In the genomic region with DNA sequence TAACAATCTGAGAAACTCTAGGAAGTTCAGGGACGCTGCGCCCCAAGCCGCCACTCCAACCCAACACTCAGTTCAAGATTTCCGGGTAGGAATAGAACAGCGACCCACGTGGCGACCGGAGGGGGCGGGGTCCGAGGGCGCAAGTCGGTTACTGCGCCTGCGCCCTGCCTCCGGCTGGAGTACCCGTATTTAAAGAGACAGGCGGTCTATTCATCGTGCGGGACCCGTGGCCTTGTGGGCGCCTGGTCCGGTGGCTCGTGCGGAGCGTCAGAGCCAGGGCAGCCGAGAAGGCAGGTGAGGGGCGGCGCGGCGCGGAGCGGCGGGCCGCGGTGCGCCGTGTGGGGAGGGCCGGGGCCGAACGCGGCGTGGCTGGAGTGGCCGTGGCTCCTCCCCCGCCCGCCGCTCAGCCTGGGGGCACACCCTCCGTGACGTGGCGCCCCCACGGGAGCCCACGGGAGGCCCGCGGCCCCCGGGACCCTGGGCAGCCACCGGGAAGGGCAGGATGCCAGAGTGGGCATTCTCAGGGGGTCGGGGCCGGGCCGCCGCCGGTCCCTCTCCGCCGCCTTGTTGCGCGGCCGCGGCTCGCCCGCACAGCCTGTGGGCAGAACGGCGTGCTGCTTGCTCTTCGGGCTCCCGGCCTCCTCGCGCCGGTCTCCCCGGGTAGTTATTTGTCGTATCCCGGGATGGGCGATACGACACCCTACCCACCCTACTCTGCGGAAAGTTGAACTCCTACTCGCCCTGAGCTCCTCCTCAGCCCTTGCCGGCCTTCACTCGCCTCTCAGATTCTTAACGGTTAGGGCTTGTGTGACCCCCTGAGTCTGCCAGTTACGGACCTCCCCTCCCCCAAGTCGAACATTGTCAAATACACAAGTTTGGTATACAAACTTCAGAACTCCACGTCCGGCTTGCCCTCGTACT, we compare ENCODE assay signal across 8 mouse cellular contexts. TPM values are rescaled to one million over a fixed set of nuclear protein-coding genes. Genes with fewer than 3 reads are reported as not detected.
DNase-seq lines count a peak whose midpoint lies in the region; ATAC-seq and TF ChIP-seq lines count a peak whose summit lies in the region.

A gene (plus strand): TSS at position 126 of the 921 bp plus-strand sequence.

- peak; percentile 93 for TF ChIP-seq POLR2A in MEL (IDR thresholded peaks at IDR 0.05; ENCODE audit: control insufficient read depth in 1 of 2, insufficient read depth in 1 of 2, low read depth in 1 of 2, low read length in 2 of 2, poor library complexity in 1 of 2)
- peak; percentile 45; the same call in 1 of the 2 replicates for TF ChIP-seq POLR2A in cerebellum, adult 2 months (IDR thresholded peaks at IDR 0.05; ENCODE audit: borderline replicate concordance, insufficient read depth, low read length)

- TF ChIP-seq RAD21 in MEL (IDR thresholded peaks at IDR 0.05; ENCODE audit: low read depth, low read length), result no peak

- WGBS in cerebellum, adult 2 months, result under 1% methylated on average over 80 of the region's 90 CpGs
- WGBS in forebrain, postnatal 0 days, result 1% methylated on average over 82 of the region's 90 CpGs
- under 1% methylated on average over 65 of the region's 90 CpGs for WGBS in lung, embryonic 15.5 days

- H3K36me3 ChIP-seq in MEL (ENCODE audit: control insufficient read depth in 1 of 2, insufficient read depth in 2 of 2, low read length in 2 of 2), result peaks cover 13 to 34% of the 10 kb centered on the region in 2 experiments
- H3K36me3 ChIP-seq in forebrain, postnatal 0 days (ENCODE audit: insufficient read depth), result peaks cover 13% of the 10 kb centered on the region
- H3K36me3 ChIP-seq in lung, embryonic 15.5 days, result peaks cover 26% of the 10 kb centered on the region

- no peaks in the 10 kb centered on the region for H3K9me3 ChIP-seq in MEL (replicated peaks; ENCODE audit: insufficient read depth, low read length)
- no peaks in the 10 kb centered on the region for H3K9me3 ChIP-seq in forebrain, postnatal 0 days (ENCODE audit: low read length)
- no peaks in the 10 kb centered on the region for H3K9me3 ChIP-seq in lung, embryonic 15.5 days

- H3K4me3 ChIP-seq in MEL (ENCODE audit: control insufficient read depth in 1 of 2, insufficient read depth in 1 of 2, low read depth in 2 of 2, low read length in 2 of 2), result peak within 1 kb of the TSS; percentile 78 to 97
- H3K4me3 ChIP-seq in cerebellum, adult 2 months (replicated peaks; ENCODE audit: insufficient read depth, low read depth, low read length), result peak within 1 kb of the TSS; percentile 92
- peak within 1 kb of the TSS; percentile 92 for H3K4me3 ChIP-seq in forebrain, postnatal 0 days (ENCODE audit: low read depth, low read length)
- H3K4me3 ChIP-seq in lung, embryonic 15.5 days, result peak within 1 kb of the TSS; percentile 99

- peak in 1 of 2 experiments; percentile 50; a peak in 2 of 4 replicates for TF ChIP-seq EP300 in MEL (IDR thresholded peaks at IDR 0.05; ENCODE audit: low read depth in 1 of 2, low read length in 2 of 2)

- peaks cover 16 to 17% of the 10 kb centered on the region in 2 experiments; a peak in 3 of 4 replicates for H3K4me1 ChIP-seq in MEL (ENCODE audit: control insufficient read depth in 1 of 2, insufficient read depth in 2 of 2, low read length in 2 of 2)
- H3K4me1 ChIP-seq in cerebellum, adult 2 months (ENCODE audit: control insufficient read depth, insufficient read depth, low read length), result no peaks in the 10 kb centered on the region; the same call in 1 of the 2 replicates
- H3K4me1 ChIP-seq in forebrain, postnatal 0 days (ENCODE audit: insufficient read depth), result peaks cover 6% of the 10 kb centered on the region
- peaks cover 26% of the 10 kb centered on the region for H3K4me1 ChIP-seq in lung, embryonic 15.5 days

- peak within 1 kb of the TSS; percentile 66 for H3K4me2 ChIP-seq in forebrain, postnatal 0 days (ENCODE audit: low read depth)
- H3K4me2 ChIP-seq in lung, embryonic 15.5 days, result peak within 1 kb of the TSS; percentile 71

- TF ChIP-seq CTCF in MEL (IDR thresholded peaks at IDR 0.05 in 2 of 3, conservative IDR thresholded peaks at IDR 0.05 in 1 of 3; ENCODE audit: control insufficient read depth in 1 of 3, insufficient read depth in 1 of 3, low read depth in 2 of 3, low read length in 3 of 3, poor library complexity in 1 of 3, severe bottlenecking in 1 of 3), result no peak
- no peak for TF ChIP-seq CTCF in cerebellum, adult 2 months (IDR thresholded peaks at IDR 0.05; ENCODE audit: borderline replicate concordance, insufficient read depth, low read depth, low read length)
- peak; percentile 43 for TF ChIP-seq CTCF in forebrain, postnatal 0 days (IDR thresholded peaks at IDR 0.05; ENCODE audit: low read depth)

- peak within 1 kb of the TSS; percentile 95 for H3K9ac ChIP-seq in MEL (ENCODE audit: control insufficient read depth, low read depth, low read length, poor library complexity, severe bottlenecking)
- H3K9ac ChIP-seq in forebrain, postnatal 0 days, result peak within 1 kb of the TSS; percentile 92
- H3K9ac ChIP-seq in lung, embryonic 15.5 days, result peak within 1 kb of the TSS; percentile 98

- no peaks in the 10 kb centered on the region for H3K27me3 ChIP-seq in MEL (ENCODE audit: control insufficient read depth in 1 of 2, insufficient read depth in 2 of 2, low read length in 2 of 2)
- no peaks in the 10 kb centered on the region for H3K27me3 ChIP-seq in cerebellum, adult 2 months (ENCODE audit: control insufficient read depth, insufficient read depth, low read length)
- H3K27me3 ChIP-seq in forebrain, postnatal 0 days (ENCODE audit: insufficient read depth, low read length), result no peaks in the 10 kb centered on the region
- H3K27me3 ChIP-seq in lung, embryonic 15.5 days, result no peaks in the 10 kb centered on the region

- peak; percentile 98 for DNase-seq in MEL (ENCODE audit: low read depth, low spot score)
- peak; percentile 93 to 94 for DNase-seq in cerebellum, adult 2 months
- DNase-seq in forebrain, postnatal 0 days, result peak; percentile 97
- DNase-seq in heart, postnatal 4 days, result peak; percentile 95
- DNase-seq in layer of hippocampus, adult 8-10 months (ENCODE audit: low spot score in 2 of 2), result peak; percentile 90 to 94
- peak; percentile 88 for DNase-seq in ovary, adult 18-20 months (ENCODE audit: low spot score)
- peak; percentile 94 for DNase-seq in thymus, postnatal 0 days (ENCODE audit: low spot score)

- H3K27ac ChIP-seq in MEL (ENCODE audit: control insufficient read depth, low read depth, low read length), result peak within 1 kb of the TSS; percentile 79
- H3K27ac ChIP-seq in cerebellum, adult 2 months (ENCODE audit: insufficient read depth, low read length), result peak within 1 kb of the TSS; percentile 99
- H3K27ac ChIP-seq in forebrain, postnatal 0 days (ENCODE audit: low read depth, low read length), result peak within 1 kb of the TSS; percentile 91
- peak within 1 kb of the TSS; percentile 98 for H3K27ac ChIP-seq in lung, embryonic 15.5 days

- peaks cover 34% of the 10 kb centered on the region for H3K79me2 ChIP-seq in MEL (ENCODE audit: control insufficient read depth, insufficient read depth, low read length, poor library complexity)

- ATAC-seq in forebrain, postnatal 0 days, result peak; percentile 97
- ATAC-seq in lung, embryonic 15.5 days (ENCODE audit: borderline replicate concordance, extremely low read depth, low FRiP score, low TSS enrichment), result peak; percentile 95

TF ChIP-seq in MEL, 35 proteins besides CTCF, POLR2A, EP300 and RAD21 (continues in another document):
- TF ChIP-seq MXI1 (IDR thresholded peaks at IDR 0.05; ENCODE audit: low read depth, low read length) (peak; percentile 100), MAX (IDR thresholded peaks at IDR 0.05; ENCODE audit: low read length) (peak; percentile 98), USF2 (IDR thresholded peaks at IDR 0.05; ENCODE audit: borderline replicate concordance in 1 of 2, insufficient read depth in 1 of 2, low read depth in 1 of 2, low read length in 2 of 2) (peak in 1 of 2 experiments; percentile 61; a peak in 2 of 4 replicates), MYC (IDR thresholded peaks at IDR 0.05; ENCODE audit: low read depth, low read length) (peak; percentile 97), KAT2A (conservative IDR thresholded peaks at IDR 0.05; ENCODE audit: low read depth, low read length) (peak; percentile 55; the same call in 1 of the 2 replicates), TCF12 (IDR thresholded peaks at IDR 0.05; ENCODE audit: low read depth, low read length) (peak; percentile 57), SIN3A (IDR thresholded peaks at IDR 0.05; ENCODE audit: low read length) (peak; percentile 99), NELFE (IDR thresholded peaks at IDR 0.05; ENCODE audit: low read depth, low read length) (peak; percentile 91), ZKSCAN1 (IDR thresholded peaks at IDR 0.05; ENCODE audit: low read depth, low read length) (no peak), ZC3H11A (IDR thresholded peaks at IDR 0.05; ENCODE audit: low read depth, low read length) (no peak), GATA1 (IDR thresholded peaks at IDR 0.05; ENCODE audit: low read depth, low read length) (no peak), TBP (IDR thresholded peaks at IDR 0.05; ENCODE audit: low read depth, low read length) (peak; percentile 89), GABPA (IDR thresholded peaks at IDR 0.05; ENCODE audit: low read depth, low read length) (no peak), MAZ (IDR thresholded peaks at IDR 0.05; ENCODE audit: low read depth, low read length) (peak; percentile 66; the same call in 1 of the 2 replicates), BHLHE40 (IDR thresholded peaks at IDR 0.05; ENCODE audit: borderline replicate concordance, low read depth, low read length) (no peak), MAFK (IDR thresholded peaks at IDR 0.05; ENCODE audit: borderline replicate concordance, low read depth, low read length) (no peak), RCOR1 (IDR thresholded peaks at IDR 0.05; ENCODE audit: low read depth, low read length) (no peak; the same call in 1 of the 2 replicates), ZNF384 (IDR thresholded peaks at IDR 0.05; ENCODE audit: low read depth, low read length) (no peak), NRF1 (IDR thresholded peaks at IDR 0.05; ENCODE audit: insufficient read depth, low read depth, low read length, poor library complexity, severe bottlenecking) (peak; percentile 87), SMC3 (IDR thresholded peaks at IDR 0.05; ENCODE audit: low read depth, low read length) (no peak)

RNA-seq across cellular contexts. Expression of the gene that starts here (rescaled TPM):
- total RNA-seq in MEL (2012; rRNA removed), result 48.5 and 54.0 TPM in 2 replicates
- 10 to 100 TPM in 1 of 2 experiments, not detected in 1; 89.2 TPM for polyA plus RNA-seq in MEL (2012; ENCODE audit: insufficient read depth in 1 of 2, insufficient read length in 2 of 2, low read depth in 1 of 2, low replicate concordance in 2 of 2, missing spikeins in 1 of 2)
- polyA plus RNA-seq in cerebellum, adult 2 months (2012; rRNA removed), result 27.6 and 32.3 TPM in 2 replicates
- 41.2 and 53.6 TPM in 2 replicates for total RNA-seq in forebrain, postnatal 0 days (2014; rRNA removed)
- polyA plus RNA-seq in forebrain, postnatal 0 days (2015; fragmentation: Nextera tagmentation; extraction: Ambion mirVana), result 13.4 and 18.3 TPM in 2 replicates
- 10 to 100 TPM; 24.6 to 25.8 TPM for total RNA-seq in heart, postnatal 4 days (2021)
- 10 to 100 TPM; 23.9 to 31.5 (median 26.7) TPM for total RNA-seq in layer of hippocampus, adult 8-10 months (2022)
- 28.3 and 30.8 TPM in 2 replicates for polyA plus RNA-seq in lung, embryonic 15.5 days (2015; fragmentation: Nextera tagmentation; extraction: Ambion mirVana)
- polyA plus RNA-seq in thymus, postnatal 0 days (2015; fragmentation: Nextera tagmentation; extraction: Ambion mirVana), result 19.8 and 21.5 TPM in 2 replicates

Comparison
In these comparisons a context has a peak if more than half of its experiments do, and no peak if none do; other contexts are left out.
1. Peak in every context shown above with its lines: DNase-seq, ATAC-seq, H3K4me3 ChIP-seq and H3K27ac ChIP-seq.